Mouse (Mus musculus): ENCODE data around the gene Tal1. TPM values are rescaled to one million over a fixed set of nuclear protein-coding genes. Genes with fewer than 3 reads are reported as not detected.

Gene Tal1
- 1.5 and 1.6 TPM in 2 replicates for total RNA-seq (2017)

DNA sequence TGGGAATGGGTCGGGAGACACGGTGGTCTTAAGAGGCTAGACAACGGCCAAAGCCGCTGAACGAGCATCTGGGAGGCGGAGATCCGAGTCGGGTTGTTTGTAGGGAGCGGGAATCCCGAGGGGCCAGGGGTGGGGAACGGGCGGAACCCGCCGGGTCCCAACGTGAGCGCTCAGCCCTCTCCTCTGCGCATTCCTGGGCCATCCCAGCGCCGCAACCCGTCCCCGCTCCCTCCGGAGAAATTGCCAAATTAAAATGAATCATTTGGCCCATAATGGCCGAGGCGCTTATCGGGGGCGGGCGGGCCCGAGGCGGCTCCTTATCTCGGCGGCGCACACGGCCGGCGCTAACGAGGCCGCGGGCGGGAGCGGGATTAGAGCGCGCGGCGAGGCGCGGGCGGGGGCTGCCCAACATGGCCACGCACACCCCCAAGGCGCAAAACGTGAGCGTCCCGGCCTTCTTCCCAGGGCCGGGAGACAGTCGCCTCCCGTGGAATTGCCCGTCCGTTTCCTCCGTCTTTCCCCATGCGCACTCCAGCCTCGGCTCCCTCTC, at the start of gene Tal1:
Gene Tal1, plus strand, starts transcription at position 56 of the 550 bp plus-strand sequence.
- peak; percentile 1; the same call in 1 of the 2 replicates for ATAC-seq (ENCODE audit: extremely low read depth, insufficient number of reproducible peaks, low FRiP score, poor library complexity, severe bottlenecking)

- ATAC-seq (ENCODE audit: extremely low read depth, insufficient number of reproducible peaks, low FRiP score, poor library complexity, severe bottlenecking), result no peak
Measured at GRCm38 (mm10) chr4:115014276-115014675, 42.0 kb upstream of the Tal1 start.

DNA sequence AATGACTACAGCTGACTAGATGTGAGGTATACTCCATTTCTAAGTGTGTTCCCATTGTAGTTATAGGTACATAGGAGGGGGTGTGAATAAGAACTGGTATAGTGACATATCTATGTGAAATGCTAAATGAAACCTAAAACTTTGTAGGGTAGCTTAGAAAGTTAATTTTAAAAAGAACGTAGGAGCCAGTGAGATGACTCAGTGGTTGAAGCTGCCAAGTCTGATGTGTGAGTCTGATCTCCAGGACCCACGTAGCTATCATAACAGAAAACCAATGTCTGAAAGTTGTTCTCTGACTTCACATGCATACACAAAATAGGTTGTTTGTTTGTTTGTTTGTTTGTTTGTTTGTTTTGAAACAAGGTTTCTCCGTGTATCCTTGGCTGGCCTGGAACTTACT, 36.2 kb upstream of the Tal1 start:
- ATAC-seq (ENCODE audit: extremely low read depth, insufficient number of reproducible peaks, low FRiP score, poor library complexity, severe bottlenecking), result no peak

- ATAC-seq (ENCODE audit: extremely low read depth, insufficient number of reproducible peaks, low FRiP score, poor library complexity, severe bottlenecking), result peak; percentile 89
Measured at GRCm38 (mm10) chr4:115035043-115035442, 21.2 kb upstream of the Tal1 start.

DNA sequence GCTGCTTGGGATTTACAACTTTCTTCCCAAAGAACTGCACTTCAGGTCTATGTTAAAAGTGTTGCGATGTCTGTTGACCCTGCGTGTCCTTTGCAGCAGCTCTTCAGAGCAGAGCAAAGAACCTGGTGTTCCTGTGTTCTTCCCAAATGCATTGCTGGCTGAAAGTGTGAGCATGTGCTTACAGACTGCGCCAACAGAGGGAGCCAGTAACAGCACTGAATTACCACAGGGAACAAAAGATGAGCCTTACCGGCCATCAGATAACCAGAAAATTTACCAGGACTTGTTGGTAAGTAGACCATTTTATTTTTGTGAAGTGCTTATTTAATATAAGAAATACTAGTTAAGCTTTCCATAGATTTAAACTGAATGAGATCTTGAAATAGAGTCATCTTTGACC, 18.0 kb upstream of the Tal1 start:
- peak; percentile 75; the same call in 1 of the 2 replicates for ATAC-seq (ENCODE audit: extremely low read depth, insufficient number of reproducible peaks, low FRiP score, poor library complexity, severe bottlenecking)

- no peak for ATAC-seq (ENCODE audit: extremely low read depth, insufficient number of reproducible peaks, low FRiP score, poor library complexity, severe bottlenecking)
Measured at GRCm38 (mm10) chr4:115045621-115046020, 10.6 kb upstream of the Tal1 start.

DNA sequence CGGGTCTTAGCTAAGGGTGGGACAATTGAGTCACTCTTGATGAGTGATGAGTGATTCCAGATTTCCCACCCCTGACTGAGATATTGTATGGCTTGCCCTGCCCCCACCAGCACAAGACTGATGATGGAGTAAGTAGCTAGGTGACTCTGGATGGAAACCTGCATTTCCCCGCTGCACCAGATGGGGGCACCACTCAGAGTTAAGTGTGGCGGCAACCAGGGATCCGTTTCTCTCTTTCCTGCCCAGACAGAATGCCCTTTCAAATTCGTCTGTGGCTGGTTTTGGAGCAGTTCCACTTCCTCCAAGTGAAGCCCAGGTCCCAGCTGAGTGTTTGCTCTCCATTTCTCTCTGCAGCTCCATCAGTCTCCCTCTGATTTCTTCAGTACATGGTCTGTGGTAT, 8.5 kb upstream of the Tal1 start:
- peak; percentile 75 for ATAC-seq (ENCODE audit: extremely low read depth, insufficient number of reproducible peaks, low FRiP score, poor library complexity, severe bottlenecking)

DNA sequence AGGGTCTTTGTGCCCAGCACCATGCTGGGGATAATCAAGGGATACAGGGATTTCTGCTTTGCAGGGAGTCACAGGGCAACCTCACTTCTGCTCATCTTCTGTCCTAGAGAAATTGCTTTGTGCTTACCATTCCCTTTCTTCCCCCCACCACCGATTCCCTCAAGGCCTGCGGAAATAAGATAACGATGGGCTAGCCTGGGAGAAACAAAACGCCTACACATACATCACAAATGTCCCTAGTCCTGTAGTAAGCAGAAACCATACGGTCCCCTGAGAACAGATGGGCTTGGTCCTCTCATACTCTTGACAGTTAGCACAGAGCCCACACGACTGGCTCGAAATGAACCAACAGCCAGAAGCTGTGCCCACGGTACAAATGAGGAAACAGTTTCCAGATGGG, 8.0 kb upstream of the Tal1 start:
- no peak for ATAC-seq (ENCODE audit: extremely low read depth, insufficient number of reproducible peaks, low FRiP score, poor library complexity, severe bottlenecking)

DNA sequence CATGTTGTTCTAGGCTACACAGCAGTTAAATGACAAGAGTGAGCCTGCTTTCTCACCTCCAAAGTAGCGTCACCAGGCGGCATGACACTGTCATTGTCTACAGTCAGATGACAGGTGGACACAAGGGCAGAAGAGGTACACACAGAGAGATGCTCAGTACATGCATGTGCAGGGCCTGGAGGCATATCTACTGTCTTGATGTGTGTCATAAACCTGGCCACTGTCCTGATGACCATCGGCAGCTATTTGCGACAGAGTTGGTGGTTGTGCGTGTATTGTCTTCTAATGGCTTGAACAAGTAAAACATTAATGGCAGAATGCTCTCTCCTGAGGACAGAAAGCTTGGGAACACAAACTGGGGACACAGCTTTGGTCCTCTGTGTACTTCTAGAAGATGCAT, 5.0 kb upstream of the Tal1 start:
- ATAC-seq (ENCODE audit: extremely low read depth, insufficient number of reproducible peaks, low FRiP score, poor library complexity, severe bottlenecking), result no peak

DNA sequence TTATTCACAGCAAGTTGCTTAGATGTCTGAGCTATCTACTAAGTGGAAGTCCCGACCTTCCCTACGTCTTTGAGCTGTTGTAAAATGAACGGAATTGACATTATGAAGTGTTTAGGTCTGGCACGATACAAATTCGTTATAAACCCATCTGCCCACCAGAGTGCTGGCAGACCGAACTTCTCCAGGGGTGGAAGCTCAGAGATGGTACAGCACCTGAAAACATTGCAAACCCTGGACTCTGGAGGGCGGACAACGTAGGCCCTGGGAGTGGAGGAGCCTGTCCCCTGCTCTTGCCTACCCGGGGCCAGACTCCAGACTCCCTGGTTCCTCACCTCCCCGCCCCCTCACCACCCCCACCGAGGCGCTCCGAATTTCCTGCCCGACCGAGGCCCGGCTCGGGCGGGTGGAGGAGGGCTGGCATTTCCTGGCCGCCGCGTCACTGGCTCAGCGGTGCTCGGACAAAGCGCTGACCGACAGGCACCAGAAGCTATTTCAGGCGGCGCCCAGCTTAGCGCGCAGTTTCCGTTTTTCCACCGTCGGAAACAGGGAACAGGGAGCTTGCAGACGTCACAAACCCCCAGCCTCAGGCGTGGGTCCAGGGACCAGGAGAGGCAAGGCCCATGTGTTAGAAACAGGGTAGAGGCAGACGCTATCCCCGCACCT, 3.8 kb upstream of the Tal1 start:
- ATAC-seq (ENCODE audit: extremely low read depth, insufficient number of reproducible peaks, low FRiP score, poor library complexity, severe bottlenecking), result no peak

GRCm38 (mm10) chr4:115055044-115055443, 1.2 kb upstream of the Tal1 start:
- no peak for ATAC-seq (ENCODE audit: extremely low read depth, insufficient number of reproducible peaks, low FRiP score, poor library complexity, severe bottlenecking)

- no peak for ATAC-seq (ENCODE audit: extremely low read depth, insufficient number of reproducible peaks, low FRiP score, poor library complexity, severe bottlenecking)
Measured at GRCm38 (mm10) chr4:115055691-115056090, 535 bp upstream of the Tal1 start.

DNA sequence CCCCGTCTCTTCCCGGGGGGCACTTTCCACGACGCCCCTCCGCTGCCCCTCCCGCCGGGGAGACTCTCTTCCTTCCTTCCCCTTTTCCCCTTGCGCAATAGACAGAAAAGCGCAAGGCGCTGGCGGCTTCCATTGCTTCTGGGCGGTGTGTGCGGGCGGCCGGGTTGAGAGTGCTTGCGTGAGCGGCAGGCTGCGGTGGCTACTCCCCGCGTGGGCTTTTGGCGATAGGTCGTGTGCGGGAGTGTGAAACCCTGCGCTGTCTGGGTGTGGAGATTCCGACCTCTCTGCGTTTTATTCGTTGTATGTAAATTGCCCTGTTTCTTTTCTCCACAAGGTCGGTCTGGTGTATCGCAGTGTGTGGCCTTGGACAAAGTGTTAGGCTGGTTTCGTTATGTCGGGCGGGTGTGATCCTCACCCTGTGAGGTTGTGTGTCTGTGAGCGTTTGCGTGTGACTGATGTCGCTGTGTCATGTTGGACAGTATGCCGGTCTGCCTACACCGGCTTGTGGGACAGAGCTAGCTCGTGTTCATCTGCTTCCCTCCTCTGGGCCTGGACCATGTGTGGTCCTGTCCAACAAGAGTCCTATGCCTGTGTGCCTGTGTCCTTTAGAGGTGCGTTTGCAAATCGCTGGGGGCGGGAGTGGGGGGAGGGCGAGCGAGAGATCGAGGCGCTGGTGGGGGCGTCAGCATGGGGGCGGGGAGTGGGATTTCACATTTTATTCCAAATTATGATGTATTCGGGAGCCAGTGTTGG, 871 bp downstream of the Tal1 start:
- ATAC-seq (ENCODE audit: extremely low read depth, insufficient number of reproducible peaks, low FRiP score, poor library complexity, severe bottlenecking), result peak; percentile 71

GRCm38 (mm10) chr4:115057674-115058316, 1.6 kb downstream of the Tal1 start:
- ATAC-seq (ENCODE audit: extremely low read depth, insufficient number of reproducible peaks, low FRiP score, poor library complexity, severe bottlenecking), result no peak

GRCm38 (mm10) chr4:115058317-115058761, 2.1 kb downstream of the Tal1 start:
- ATAC-seq (ENCODE audit: extremely low read depth, insufficient number of reproducible peaks, low FRiP score, poor library complexity, severe bottlenecking), result no peak

- no peak for ATAC-seq (ENCODE audit: extremely low read depth, insufficient number of reproducible peaks, low FRiP score, poor library complexity, severe bottlenecking)
Measured at GRCm38 (mm10) chr4:115058871-115059590, 2.8 kb downstream of the Tal1 start.

DNA sequence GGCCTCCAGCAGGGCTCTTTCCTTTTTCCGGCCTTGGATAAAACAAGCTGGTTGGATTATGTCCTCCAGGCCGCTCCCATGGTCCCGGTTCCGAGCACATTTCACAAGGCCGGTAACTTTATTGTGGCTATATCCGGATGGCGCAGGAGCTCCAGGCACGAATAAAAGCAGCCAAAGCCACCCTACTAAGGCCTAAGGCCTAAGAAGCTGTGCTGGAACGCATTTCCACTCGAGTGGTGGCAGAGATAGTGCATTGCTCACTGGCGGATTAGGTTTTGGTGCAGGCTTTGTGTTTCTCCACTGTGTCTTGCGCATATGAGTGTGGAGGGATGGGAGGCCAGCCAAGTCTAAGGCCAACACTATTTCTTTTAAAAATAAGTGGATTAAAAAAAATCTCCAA, 3.6 kb downstream of the Tal1 start:
- no peak for ATAC-seq (ENCODE audit: extremely low read depth, insufficient number of reproducible peaks, low FRiP score, poor library complexity, severe bottlenecking)

- no peak for ATAC-seq (ENCODE audit: extremely low read depth, insufficient number of reproducible peaks, low FRiP score, poor library complexity, severe bottlenecking)
Measured at GRCm38 (mm10) chr4:115060753-115061152, 4.5 kb downstream of the Tal1 start.

DNA sequence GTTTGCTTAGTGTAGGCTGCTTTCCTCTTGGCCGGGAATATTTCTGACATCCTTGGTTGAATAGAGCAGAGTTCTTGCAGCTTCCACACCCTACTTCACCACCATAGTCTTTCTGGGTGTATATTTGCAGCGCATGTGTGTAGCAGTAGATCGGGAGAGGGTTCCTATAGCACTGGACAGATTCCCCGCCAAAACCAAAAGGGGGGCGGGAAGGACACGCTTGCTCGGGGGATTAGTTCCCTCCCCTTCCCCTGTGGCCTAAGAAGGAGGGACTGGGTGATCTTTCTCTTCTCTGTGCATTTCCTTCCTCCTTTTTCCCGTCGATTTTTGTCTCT, 6.3 kb downstream of the Tal1 start:
- no peak for ATAC-seq (ENCODE audit: extremely low read depth, insufficient number of reproducible peaks, low FRiP score, poor library complexity, severe bottlenecking)
